Mouse (Mus musculus) myocyte (in vitro differentiated cells): Measurements from ENCODE around the gene Zfp961.

Source experiments
- E2F4 ChIP-seq: IDR thresholded peaks from one replicate; pipeline ENCODE4 v1.6.1; 2011; ENCODE audit warnings: mild to moderate bottlenecking, control low read depth, moderate library complexity; ENCODE audit not compliant: insufficient read depth
- MAX ChIP-seq: IDR thresholded peaks from one replicate; pipeline ENCODE4 v1.6.1; 2011; ENCODE audit warnings: low read depth, mild to moderate bottlenecking, control low read depth
- MYOG ChIP-seq, 3 experiments: IDR thresholded peaks; one replicate each; pipeline ENCODE4 v1.6.1; 2011; ENCODE audit warnings: control low read depth in 2 of 3, low read depth in 2 of 3, mild to moderate bottlenecking in 2 of 3; ENCODE audit not compliant: insufficient read length in 2 of 3, control insufficient read depth in 1 of 3, insufficient read depth in 1 of 3
- POLR2A ChIP-seq: IDR thresholded peaks from one replicate; pipeline ENCODE4 v1.6.1; 2011; ENCODE audit warnings: low read depth, mild to moderate bottlenecking, control low read depth, moderate library complexity; ENCODE audit not compliant: insufficient read length
- POLR2AphosphoS2 ChIP-seq: IDR thresholded peaks from one replicate; pipeline ENCODE4 v1.6.1; 2011; ENCODE audit warnings: low read depth, control low read depth; ENCODE audit not compliant: insufficient read length
- SRF ChIP-seq: IDR thresholded peaks from one replicate; pipeline ENCODE4 v1.6.1; 2011; ENCODE audit warnings: low read depth; ENCODE audit not compliant: control insufficient read depth, insufficient read length
- TCF12 ChIP-seq: IDR thresholded peaks from one replicate; pipeline ENCODE4 v1.6.1; 2011; ENCODE audit warnings: mild to moderate bottlenecking, control low read depth; ENCODE audit not compliant: poor library complexity, insufficient read depth, severe bottlenecking
- USF1 ChIP-seq: IDR thresholded peaks from one replicate; pipeline ENCODE4 v1.6.1; 2011; ENCODE audit warnings: low read depth, mild to moderate bottlenecking, control low read depth, moderate library complexity

DNA sequence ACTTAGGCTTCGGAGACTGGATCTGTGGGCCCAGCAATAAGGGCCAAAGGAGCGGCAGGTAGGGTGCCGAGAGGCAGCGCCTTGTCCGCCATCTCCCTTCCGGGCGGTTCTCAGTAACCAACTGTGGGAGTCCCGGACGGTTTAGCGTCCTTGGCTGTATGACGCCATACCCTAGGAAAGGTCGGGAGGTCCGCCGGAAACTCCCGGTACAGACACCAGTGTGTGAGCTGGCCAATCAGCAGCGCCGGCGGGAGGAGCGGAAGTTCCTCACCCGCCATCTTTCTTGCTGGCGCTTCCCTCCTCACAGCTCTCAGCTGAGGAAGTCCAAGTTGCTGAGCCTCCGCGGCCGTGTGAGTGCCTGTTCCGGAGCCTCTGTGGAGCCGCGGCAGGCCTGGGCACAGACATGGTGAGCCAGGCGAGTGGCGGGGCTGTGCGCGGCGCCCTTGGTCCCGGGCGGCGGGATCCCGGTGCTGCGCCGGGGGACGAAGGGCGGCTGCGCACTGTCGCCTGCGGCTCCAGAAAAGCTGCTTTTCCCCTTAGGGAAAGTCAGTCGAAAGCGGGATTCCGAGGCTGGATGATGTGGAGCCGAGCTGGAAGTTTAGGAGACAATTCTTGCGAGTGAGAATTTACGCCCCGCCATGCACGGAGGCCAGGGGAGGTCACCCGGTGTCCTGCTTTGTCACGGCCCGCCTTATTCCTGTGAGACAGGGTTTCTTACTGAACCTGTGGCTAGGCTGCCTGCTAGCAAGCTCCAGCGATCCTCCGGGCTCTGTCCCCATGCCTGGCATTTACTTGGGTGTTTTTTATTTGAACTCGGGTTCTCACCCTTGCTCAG lies 28.1 kb upstream of the Zfp961 start:
- TF ChIP-seq MYOG (IDR thresholded peaks at IDR 0.05; ENCODE audit: control insufficient read depth in 1 of 3, insufficient read depth in 1 of 3, insufficient read length in 2 of 3, low read depth in 2 of 3) (no peak), POLR2A (peak; percentile 92), POLR2AphosphoS2 (peak; percentile 76), USF1 (no peak), TCF12 (no peak), MAX (no peak), SRF (peak; percentile 36), E2F4 (no peak)
